Mouse (Mus musculus): ENCODE measurements around the gene Pidd1.

DNA sequence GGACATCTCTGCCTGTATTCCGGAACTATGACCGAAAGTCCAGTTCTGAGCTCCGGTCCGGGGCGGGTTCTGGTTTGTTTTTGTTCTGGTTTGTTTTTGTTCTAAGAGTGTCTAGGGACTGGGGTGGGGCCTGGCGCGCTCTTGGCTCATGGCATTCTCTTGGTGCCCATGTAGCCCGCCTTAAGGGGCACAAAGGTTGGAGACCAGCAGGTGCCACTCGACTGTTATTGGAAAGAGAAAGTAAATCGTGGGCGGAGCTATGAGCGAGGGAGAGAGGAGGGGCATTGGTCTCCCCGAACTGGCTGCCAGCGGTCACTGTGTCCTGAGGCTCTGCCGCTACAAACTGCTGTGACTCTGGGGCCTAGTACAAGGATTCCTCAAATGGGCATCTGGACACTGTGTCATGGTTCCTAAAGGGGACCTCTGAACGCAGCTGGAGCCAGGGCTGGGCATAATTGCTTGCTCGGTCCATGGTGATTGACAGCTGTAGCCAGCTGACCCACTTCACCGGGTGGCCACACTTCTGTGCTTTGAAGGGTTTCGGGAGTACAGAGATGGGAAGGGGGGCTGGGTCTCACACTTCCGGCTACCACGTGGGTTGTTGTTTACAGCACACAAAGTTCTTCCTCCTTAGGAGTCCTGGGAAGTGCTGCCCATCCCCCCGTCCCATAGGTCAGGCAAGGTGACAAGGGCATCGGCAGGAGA is 11.9 kb upstream of the Pidd1 start:
- TF ChIP-seq TAL1 (IDR thresholded peaks at IDR 0.05; ENCODE audit: low read length) = no peak
- no peak for TF ChIP-seq GATA1 (IDR thresholded peaks at IDR 0.05; ENCODE audit: low read length)

Data from erythroblast, embryonic 14.5 days (primary cell).